Mouse (Mus musculus): ENCODE measurements around the gene Lyz2.
"Not testable (repeated sequence)": the region's sequence is repeated elsewhere in the genome, so short reads cannot be mapped to it uniquely, and the experiment has no call there.

Lyz2 gene

DNA sequence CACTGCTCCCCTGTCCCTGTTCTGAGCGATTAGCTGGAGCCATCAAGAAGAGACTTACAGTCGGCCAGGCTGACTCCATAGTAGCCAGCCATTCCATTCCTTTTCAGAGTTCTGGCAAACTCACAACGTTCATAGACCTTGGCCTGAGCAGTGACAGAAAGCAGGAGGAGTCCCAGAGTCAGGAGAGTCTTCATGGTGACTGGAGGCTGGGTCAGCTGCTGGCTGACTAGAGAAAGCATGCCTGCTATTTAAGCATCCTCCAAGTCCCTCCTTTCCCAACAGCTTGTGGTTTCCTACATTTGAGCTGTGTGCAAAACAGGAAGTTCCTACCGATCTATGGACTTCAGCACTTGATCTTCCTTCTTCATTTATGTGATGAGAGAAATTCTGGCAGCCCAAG lies at the start of gene Lyz2:
TSS of gene Lyz2 (minus strand) at position 273 of the 400 bp plus-strand sequence.
- DNase-seq = peak; percentile 4

DNA sequence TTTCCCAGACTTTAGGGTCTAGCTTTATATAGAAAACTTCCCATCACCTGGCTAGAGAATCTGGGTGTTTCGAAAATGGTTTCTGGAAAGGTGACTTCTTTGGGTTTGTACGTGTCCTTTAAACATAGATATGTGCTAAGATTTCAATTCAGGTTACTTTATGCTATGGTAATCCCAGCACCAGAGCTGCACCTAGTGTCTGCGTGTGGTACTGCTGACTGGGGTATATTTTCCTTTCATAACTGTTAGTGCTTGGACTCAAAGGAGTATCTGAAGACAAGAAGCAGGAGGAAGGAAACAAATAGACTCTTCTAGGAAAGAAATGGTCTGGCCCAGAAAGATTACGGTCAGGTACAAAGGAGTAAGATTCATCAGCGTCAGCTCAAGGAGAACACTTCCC lies 48.4 kb upstream of the Lyz2 start:
- peak; percentile 33 for DNase-seq

DNA sequence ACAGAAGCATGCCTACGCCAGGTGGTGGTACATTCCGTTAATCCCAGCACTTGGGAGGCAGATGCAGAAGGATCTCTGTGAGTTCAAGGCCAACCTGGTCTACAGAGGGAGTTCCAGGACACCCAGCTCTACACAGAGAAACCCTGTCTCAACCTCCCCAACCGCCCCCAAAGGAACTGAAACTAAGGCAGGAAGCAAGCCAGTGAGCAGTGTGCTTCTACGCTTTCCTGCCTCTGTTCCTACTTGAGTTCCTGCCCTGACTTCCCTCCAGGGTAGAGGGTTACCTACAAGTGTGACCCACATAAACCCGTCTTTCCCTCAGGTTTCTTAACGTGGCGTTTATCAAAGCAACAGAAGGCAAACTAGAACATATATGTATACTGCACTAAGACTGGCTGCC lies 41.7 kb upstream of the Lyz2 start:
- peak; percentile 12 for DNase-seq

DNA sequence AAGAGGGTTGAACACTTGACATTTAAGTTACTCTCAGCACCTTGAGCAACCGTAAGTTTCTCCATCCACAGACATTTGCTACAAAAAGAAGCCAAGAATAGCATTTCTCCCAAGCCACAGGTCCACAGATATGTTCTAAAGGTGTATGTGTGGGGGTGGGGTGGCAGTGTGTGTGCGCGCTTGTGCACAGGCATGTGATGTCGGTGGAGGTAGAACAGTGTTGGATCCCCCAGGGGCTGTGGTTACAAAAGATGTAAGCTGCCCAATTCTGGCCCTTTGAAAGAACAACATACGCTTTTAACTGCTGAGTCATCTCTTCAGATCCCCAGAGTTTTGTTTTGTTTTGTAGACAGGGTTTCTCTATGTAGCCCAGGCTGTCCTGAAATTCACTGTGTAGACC lies 40.5 kb upstream of the Lyz2 start:
- no peak for DNase-seq

DNA sequence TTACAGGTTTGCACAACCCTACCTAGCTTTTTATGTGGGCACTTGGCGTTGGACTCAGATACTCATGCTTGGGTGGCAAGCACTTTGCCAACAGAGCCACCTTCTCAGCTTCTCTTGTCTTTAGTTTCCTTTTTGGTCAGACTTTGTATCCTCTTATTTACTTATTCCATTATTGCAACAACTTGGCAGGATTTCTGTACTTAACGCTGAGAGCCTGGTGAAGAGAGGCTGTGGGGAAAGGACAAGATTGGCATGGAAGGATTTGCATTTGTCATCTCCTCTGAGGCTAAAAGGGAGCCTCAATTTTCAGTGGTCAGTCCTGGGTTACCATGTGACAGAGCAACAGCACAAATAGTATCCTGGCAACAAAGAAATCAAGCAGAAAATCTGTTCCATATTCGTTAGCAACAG lies 38.5 kb upstream of the Lyz2 start:
- DNase-seq = no peak

DNA sequence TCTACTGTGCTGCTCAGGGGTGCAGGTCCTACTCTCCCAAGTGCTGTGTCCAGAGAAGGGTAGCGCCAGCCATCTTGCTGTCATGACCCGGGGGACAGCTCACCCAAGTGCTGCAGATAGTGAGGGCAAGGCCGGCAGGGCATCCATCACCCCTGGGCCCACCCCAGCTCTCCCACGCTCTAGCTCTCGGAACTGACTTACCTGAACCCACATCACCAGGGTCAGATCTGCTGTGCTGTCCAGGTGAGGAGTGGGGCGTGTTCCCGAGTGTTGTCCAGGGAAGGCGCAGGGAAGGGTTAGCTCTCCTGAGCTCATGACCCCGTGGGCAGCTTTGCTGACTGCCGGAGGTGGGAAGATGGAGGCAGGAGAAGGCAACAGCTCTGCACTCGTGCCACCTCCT lies 34.3 kb upstream of the Lyz2 start:
- no peak for DNase-seq

DNA sequence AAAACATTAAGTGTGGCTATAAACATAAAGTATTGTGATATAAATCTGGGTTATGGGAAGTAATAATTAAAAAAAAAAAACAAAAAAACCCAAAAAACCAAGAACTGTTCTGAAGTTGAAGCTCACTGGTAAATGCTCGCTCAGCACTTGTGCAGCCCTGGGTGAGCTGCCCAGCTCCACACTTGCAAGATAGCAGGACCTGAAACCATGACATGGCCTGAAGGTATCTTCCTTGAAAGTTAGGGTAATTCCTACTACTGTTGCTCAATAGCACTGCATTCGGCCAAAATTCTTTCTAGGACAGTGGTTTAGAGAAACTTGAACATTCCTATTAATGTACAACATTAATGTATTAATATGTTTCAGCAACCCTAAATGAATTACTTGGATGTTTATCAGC lies 31.0 kb upstream of the Lyz2 start:
- DNase-seq = no peak

DNA sequence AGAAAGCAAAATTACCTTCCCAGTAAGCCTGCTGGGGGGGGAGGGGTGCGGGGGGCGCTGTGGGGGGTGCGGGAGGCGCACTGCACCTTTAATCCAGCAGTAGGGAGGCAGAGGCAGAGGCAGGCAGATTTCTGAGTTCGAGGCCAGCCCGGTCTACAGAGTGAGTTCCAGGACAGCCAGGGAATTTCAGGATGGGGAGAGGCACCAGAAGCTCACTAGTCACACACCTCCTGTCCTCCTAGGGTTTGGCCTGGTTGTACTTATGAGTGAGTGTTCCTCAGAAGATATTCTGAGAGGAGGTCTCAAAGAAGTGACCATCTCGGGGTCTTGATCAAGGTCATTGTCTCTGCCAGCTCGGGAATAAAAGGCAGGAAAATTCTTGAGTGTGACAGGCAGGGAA lies 30.0 kb upstream of the Lyz2 start:
- no peak for DNase-seq

DNA sequence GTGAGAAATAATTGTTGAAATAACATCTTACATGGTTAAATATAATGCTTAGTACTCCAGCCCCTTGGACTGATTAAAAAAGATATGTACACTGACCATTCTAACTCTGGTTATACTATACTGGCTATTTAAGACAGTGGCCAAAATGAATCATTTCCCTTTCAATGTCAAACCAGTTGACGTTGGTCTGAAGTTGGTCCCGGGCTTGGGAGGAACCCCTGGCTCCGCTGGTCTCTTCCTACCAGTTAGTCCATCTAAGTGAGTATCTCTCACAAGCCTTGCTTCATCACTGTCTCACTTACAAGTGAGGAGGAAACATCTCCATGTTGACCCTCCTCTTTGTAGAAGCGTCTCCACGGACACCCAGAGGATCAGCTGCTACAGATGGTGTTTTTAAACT lies 22.2 kb upstream of the Lyz2 start:
- no peak for DNase-seq

DNA sequence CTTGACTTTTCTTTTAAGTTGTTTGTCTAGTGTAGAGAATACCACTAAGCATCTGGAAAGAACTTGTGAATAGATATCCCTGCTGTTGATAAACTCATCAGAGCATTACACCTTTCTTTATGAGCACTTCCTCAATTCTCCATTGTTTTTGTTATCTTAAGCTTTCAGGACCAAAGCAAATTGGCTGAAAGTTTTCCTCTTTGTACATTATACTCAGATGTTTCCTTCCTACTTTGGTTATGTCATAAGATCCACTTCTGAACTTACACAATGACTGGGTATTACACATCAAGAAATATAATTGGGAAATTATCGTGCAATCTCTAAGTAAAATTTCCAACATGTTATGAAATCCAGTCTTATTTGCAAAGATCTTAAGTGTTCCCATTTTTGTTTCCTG lies 19.6 kb upstream of the Lyz2 start:
- no peak for DNase-seq

DNA sequence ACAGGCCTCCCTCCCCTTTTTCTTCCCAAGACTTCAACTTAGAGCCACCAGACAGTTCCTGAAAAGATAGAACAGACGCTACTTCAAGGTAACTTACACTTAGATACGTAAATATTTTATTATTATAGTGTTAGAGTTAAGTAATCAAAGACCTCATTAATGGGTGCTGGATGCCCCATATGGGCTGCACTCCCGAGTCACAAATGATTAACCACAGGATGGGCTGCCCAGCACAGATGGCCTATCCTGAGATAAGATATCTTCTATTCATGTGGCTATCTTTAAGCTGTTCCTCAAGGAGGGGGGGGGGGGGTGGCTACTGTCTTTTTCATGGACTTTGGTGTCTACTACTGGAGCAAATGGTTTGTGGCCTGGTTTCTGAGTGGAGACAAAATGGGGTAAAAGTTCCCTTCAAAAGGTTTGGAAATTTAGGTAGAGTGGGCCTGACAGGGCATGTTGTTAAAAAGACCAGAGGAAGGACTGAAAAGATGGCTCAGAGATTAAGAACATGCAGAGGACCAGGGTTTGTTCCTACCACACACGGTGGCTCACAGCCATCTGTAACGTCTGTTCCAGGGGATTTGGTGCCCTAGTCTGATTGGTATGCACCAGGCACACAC lies 17.9 kb upstream of the Lyz2 start:
- DNase-seq = no peak

DNA sequence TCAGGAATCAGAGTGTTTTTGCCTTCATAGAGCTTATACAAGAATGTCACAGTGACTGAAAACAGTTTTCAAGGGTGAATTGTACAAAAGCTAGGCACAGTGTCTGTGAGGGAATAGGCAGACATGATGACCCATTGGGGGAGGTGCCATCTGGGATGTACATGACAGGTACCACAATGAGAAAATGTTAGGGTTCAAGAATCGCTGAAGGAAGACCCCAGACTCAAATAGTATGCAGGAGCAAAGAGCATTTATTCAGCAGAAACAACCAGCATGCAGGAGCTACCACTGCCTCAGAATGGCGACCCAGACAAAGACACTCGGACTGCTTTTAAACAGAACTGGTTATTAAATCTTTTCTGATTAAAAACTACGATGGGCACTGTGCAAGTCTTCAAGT lies 17.0 kb upstream of the Lyz2 start:
- DNase-seq = no peak

DNA sequence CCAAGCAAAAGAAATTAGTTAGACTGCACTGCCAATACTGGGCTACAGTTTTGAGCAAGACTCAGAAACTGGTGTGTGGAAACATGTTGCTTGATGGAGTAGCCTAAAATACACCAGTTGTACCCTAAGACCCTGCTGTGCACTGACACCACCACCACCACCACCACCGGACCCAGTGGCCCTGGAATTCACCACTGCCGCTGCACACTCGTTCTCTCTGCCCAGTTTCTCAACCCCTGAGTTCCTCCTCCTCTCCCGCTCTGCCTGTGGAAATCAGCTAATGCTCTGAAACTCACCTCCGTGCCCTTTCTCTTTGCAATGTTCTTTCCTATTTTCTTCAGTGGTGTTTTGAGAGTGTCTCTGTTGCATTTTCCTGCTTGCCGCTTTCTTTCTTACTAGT lies 16.2 kb upstream of the Lyz2 start:
- no peak for DNase-seq

DNA sequence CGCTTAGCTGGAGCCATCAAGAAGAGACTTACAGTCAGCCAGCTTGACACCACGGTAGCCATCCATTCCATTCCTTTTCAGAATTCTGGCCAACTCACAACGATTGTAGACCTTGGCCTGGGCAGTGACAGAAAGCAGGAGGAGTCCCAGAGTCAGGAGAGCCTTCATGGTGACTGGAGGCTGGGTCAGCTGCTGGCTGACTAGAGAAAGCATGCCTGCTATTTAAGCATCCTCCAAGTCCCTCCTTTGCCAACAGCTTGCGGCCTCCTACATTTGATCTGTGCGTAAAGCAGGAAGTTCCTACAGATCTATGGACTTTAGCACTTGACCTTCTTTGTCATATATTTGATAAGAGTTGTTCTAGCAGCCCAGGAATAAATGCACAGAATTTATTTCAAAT lies 10.6 kb upstream of the Lyz2 start, which contains the start of gene Lyz1:
TSS of gene Lyz1 (minus strand) at position 198 of the 400 bp plus-strand sequence.
- no peak for DNase-seq

DNA sequence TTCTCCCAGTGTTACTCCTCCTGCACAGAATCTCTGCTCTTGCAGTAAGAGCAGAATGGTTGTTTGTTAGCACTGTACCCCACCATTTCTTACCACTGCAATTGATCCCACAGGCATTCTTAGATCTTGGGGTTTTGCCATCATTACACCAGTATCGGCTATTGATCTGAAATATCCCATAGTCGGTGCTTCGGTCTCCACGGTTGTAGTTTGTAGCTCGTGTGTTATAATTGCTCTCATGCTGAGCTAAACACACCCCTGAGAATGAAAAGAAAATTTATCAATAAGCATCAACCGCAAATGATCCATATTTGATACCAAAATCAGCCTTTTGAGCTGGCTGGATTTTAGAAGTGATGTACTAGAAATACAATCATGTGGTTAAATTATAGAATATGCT lies 8.8 kb upstream of the Lyz2 start:
- DNase-seq = not testable (repeated sequence)

DNA sequence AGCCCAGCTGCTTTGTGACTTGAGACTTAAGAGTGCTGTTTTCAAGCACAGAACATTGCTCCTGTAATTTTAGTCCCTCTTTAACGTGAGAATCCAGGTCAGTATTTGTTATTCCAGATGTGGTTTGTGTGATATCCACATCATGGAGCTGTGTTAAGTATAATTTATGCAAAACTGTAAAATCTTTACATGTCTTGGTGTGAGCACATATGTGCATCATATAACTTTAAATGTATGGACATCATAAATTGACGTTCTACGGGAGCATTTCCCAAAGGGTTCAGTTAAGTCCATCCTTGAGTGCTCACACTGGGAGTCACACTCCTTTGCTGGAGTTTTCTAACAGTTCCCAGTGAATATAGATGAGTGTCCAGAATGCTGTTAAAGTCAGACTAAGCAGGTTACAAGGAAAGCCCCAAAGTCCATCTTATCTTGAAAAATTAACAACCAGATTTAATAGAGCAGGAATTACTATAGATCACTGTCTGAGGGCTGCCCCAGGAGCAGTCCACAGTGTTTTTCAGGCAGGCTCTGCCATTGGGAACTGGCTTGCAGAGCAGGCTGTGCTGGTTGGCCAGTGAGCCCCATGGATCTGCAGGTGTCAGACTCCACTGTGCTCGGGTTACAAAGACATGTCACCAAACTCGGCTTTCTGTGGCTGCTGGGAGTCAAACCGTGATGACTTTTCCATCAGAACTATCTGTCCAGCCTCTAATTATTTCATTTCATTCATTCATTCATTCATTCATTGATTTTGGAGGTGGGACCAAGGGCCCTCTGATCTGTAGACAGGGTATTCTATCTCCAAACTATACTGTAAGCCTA lies 8.1 kb upstream of the Lyz2 start:
- DNase-seq = no peak

DNA sequence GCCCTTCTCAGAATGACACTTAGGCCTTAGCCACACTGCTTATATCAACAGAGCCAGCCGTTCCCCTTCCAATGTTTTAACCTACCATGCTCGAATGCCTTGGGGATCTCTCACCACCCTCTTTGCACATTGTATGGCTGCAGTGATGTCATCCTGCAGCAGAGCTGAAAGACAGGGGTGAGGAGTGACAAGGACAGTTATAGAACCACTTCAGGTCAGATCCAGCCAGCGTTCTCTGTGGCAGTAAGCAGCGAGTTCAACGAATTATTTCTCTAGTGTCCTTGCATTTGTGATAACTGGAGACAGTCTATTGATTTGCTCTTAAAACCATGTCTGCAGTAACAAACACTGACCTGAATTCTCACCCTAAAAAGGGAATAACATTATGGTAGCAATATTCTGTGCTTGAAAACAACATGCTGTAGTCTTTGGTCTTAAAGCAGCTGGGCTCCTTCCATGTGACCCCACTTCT lies 6.9 kb upstream of the Lyz2 start:
- not testable (repeated sequence) for DNase-seq

DNA sequence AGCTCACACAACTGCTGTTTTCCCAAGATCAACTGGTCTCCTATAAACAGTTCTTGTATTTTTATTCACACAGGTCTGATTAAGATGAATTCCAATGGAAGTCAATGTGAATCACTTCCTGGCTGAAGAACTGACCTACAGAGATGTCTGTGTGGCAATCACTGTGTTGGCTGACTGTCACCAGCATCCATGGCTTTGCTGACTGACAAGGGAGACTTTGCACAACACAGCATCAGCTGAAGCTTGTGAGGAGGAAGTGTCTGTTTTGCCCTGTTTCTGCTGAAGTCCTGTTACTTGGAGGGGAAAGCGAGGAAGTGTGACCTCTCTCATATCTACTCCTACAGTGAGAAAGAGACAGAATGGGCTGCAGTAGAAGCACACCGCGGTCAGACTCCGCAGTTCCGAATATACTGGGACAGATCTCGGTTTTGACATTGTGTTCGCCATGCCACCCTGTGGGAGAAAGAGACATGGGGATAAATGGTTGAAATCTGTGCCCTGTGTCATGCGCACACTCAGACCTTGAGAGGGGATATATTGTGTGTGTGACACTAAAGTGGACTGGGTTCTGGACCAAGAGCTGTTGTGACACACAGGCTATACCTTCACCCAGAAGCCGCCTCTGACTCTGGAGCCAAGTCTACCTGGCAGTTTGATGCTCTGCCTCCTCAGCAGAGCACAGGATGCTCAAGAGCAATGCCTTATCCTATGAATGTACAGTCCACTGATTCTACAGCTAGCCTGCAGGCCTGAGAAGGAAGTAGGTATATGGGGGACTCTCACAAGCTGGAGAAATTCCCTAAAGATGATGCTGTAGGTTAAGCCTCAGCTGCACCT lies 6.3 kb upstream of the Lyz2 start:
- DNase-seq = no peak

DNA sequence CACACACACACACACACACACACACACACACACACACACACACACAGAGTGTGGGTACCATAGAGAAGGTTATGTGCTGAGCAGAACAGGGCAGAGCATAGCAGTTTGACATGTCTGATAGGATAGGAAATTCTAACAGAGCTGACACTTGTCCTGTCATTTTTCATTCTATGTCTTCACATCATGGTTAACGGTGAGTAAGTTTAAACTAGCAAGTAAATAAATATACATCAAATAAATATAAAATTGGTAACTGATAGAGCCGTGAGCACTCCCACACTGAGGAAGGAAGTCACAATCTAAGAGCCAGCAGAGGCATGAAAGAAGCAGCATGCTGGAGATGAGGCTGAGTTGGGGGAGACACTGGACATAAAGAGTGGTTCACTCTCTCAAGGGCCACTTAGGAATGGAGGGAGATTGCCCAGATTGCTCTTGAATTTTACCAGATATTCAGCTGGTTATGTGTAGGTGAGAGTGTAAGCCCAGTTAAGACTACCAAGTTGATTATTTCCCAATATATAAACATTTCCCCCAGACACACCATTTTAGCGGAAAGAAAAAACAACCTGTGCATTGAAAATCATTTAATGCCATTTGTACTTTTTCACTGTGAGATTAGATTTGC lies 5.2 kb upstream of the Lyz2 start:
- DNase-seq = no peak

DNA sequence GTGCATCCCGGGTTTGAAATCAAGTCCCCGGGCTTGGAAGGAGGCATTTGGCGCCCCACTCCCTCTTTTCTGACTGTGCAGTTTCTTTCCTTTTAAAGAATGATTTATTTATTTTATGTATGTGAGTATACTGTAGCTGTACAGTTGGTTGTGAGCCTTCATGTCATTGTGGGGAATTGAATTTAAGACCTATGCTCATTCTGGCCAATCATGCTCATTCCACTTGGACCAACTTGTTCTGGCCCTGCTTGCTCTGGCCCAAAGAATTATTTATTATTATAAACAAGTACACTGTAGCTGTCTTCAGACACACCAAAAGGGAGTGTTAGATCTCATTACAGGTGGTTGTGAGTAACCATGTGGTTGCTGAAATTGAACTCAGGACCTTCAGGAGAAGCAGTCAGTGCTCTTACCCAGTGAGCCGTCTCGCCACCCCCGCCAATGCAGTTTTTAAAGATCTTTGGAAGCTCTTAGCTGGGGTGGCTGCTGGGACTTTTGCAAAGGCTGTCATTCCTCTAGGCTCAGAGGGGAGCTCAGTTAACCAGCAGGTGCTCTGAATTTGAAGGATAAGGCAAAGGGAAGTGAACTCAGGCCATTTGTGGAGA lies 4.3 kb upstream of the Lyz2 start:
- DNase-seq = no peak

DNA sequence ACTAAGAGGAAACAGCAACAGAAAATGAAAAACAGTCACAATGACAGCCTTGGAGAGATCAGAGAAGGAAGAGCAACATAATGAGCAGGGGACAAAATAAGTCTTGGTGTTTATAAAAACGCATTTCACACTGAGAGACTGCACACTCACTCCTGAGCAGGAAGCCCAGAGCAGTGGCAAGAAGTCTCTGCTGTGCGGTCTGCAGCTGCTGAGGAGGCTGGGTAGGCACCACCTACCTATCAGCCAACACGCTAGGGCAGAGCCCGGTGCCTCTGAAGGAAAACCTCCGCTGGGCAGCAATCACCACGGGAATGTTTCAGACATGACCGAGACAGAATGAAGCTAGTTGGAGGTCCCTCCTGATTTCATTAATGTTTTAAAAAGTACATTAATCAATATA lies 3.5 kb upstream of the Lyz2 start:
- not testable (repeated sequence) for DNase-seq

All from thymus, postnatal 25 days (tissue).